Mouse (Mus musculus): Measurements from ENCODE around the gene Rnd1.

GRCm38 (mm10) chr15:98680660-98681059, 3.4 kb upstream of the Rnd1 start:
- no peak for TF ChIP-seq POLR2A (IDR thresholded peaks at IDR 0.05; ENCODE audit: extremely low read depth, insufficient read depth, low read length)
- TF ChIP-seq CTCF (IDR thresholded peaks at IDR 0.05; ENCODE audit: extremely low read depth, insufficient read depth, low read length), result no peak

Measured in cortical plate, adult 2 months (tissue).